Mouse (Mus musculus) heart, embryonic 16.5 days (tissue): ENCODE data around the gene Carmil1. TPM values are rescaled to one million over a fixed set of nuclear protein-coding genes. Genes with fewer than 3 reads are reported as not detected.

Source experiments
- ATAC-seq: fragments of 200-750 bp; cut with Nextera tagmentation; replicated peaks from 2 replicates; pipeline ENCODE4 v1.8.0; 2017; ENCODE audit warnings: moderate number of reproducible peaks; ENCODE audit not compliant: insufficient read depth, low FRiP score; ENCODE audit errors: extremely low read depth
- H3K27ac ChIP-seq: fragments of 300-500 bp; sonication (generic); 2 replicates; pipeline ENCODE4 v1.5.1; 2014; ENCODE audit warnings: mild to moderate bottlenecking, low read length, control low read depth, moderate library complexity
- H3K27me3 ChIP-seq: fragments of 300-500 bp; sonication (generic); 2 replicates; pipeline ENCODE4 v1.6.1; 2014; ENCODE audit warnings: low read length, mixed read lengths; ENCODE audit not compliant: control insufficient read depth, insufficient read depth
- H3K36me3 ChIP-seq: fragments of 300-500 bp; sonication (generic); 2 replicates; pipeline ENCODE4 v1.6.1; 2014; ENCODE audit not compliant: control insufficient read depth, insufficient read depth
- H3K4me1 ChIP-seq: fragments of 300-500 bp; sonication (generic); 2 replicates; pipeline ENCODE4 v1.6.1; 2014; ENCODE audit warnings: low read length, mixed read lengths; ENCODE audit not compliant: control insufficient read depth, insufficient read depth
- H3K4me2 ChIP-seq: fragments of 300-500 bp; sonication (generic); 2 replicates; pipeline ENCODE4 v1.6.1; 2014; ENCODE audit warnings: low read depth, mild to moderate bottlenecking, control low read depth, low read length
- H3K4me3 ChIP-seq: fragments of 300-500 bp; sonication (generic); 2 replicates; pipeline ENCODE4 v1.5.1; 2014; ENCODE audit warnings: mild to moderate bottlenecking, control low read depth, low read length
- H3K9ac ChIP-seq: fragments of 300-500 bp; sonication (generic); 2 replicates; pipeline ENCODE4 v1.6.1; 2014; ENCODE audit warnings: low read length, control low read depth
- H3K9me3 ChIP-seq: fragments of 300-500 bp; sonication (generic); replicated peaks from 2 replicates; pipeline ENCODE4 v1.6.1; 2016; ENCODE audit warnings: low read length; ENCODE audit not compliant: control insufficient read depth
- WGBS: fragments of 180-500 bp; shearing (Covaris S2); extraction: QIAGEN DNeasy Blood & Tissue Kit; methylation state at CpG from one replicate; pipeline ENCODE4 v1.1.7; 2014; 5-methylcytosine and 5-hydroxymethylcytosine counted together
- polyA plus RNA-seq: library from polyadenylated mRNA; unstranded; fragments of >200 nt; fragmentation: Nextera tagmentation; extraction: Ambion mirVana; gene quantifications from 2 replicates; pipeline ENCODE4 v1.2.1, GENCODE M21; 2015

The Carmil1 gene
- polyA plus RNA-seq, 1 experiment from 2014 or later = 8.4 TPM

DNA sequence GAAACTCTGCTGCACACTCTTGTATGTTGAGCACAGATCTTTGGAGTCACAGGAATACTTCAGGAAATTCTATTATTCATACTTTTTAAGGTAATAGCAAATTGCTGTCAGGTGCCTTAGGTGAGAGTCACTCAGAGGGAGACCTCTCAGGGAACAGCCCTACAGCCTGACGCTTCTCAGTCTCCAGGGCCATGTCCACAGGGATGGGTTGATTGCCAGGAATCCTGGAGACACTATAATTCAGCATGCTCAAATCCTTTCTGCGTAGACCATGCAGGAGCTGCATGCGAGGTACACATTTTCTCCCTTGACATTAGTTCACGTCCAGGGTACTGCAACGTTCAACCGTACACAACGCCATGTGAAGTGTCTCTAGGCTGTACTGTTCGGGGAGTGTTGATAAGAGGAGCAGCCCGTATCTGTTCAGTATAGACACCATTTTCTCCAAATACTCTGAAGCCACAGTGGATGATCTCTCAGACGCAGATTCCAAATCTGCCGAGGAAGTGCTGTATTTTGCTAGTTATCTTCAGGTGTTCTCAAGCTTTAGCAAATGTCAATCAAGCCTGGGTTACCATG, 180.0 kb downstream of the Carmil1 start:
- Histone ChIP-seq H3K4me1 (peaks cover 10% of the 10 kb centered on the region), H3K9me3 (no peaks in the 10 kb centered on the region), H3K4me3 (no peak overlapping the region), H3K36me3 (no peaks in the 10 kb centered on the region), H3K4me2 (no peak overlapping the region), H3K9ac (no peak overlapping the region), H3K27ac (no peak overlapping the region), H3K27me3 (peaks cover 4% of the 10 kb centered on the region; the same call in 1 of the 2 replicates)
- WGBS = 68% methylated on average over 11 of the region's 11 CpGs
- no peak for ATAC-seq

DNA sequence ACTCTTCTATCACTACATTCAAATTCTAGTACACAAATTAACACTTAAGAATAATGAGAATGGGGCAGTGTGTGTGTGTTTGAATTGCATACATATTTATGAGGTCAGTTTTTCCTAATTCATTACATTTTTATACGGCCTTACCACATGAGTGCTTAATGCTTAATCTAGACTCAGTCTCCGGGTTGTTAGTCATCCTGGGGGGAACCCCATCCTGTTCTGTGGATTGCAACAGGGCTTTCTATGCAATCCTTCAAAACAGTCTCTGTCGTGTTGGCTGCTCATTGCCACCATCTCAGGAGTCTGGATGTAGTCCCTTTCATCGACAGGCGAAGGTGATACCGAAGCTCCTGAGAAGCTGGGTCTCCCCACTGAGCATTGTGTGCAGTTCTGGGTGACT, 184.0 kb downstream of the Carmil1 start:
- H3K36me3 ChIP-seq = no peaks in the 10 kb centered on the region
- H3K9me3 ChIP-seq = no peaks in the 10 kb centered on the region
- 79% methylated on average over 6 of the region's 6 CpGs for WGBS
- peaks cover 4% of the 10 kb centered on the region; the same call in 1 of the 2 replicates for H3K4me1 ChIP-seq
- ATAC-seq = no peak
- H3K27ac ChIP-seq = no peak overlapping the region
- H3K4me2 ChIP-seq = no peak overlapping the region
- no peak overlapping the region for H3K4me3 ChIP-seq
- H3K27me3 ChIP-seq = peaks cover 4% of the 10 kb centered on the region; the same call in 1 of the 2 replicates
- no peak overlapping the region for H3K9ac ChIP-seq

DNA sequence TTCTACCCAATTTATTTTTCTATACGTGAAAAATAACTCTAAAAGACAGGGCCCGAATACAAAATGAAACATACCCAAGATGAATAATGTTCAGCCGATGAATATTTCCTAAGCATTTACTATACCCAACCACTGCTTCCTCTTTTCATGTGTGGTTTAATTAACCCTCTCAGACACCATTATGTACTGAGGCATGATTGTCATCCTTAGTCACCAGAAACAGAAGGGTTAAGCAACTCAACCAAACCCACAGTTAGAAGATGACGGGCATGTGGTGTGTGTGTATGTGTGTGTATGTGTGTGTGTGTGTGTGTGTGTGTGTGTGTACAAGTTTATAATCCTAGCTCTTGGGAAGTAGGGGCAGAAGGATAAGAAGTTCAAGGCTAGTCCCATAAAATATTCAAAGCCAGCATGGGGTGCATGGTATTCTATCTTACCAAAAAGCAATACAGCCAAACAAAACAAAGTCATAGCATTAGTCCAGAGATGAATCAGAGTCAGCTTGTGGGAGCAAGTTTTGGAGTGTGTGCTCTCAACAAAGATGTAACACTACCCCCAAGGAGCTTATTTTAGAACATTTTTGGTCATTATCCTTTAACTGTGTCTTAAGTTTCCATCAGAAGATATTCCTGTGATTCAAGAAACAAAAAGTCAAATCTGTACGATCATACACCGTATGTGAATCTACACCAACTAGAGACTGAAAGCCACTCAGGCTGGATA, 185.6 kb downstream of the Carmil1 start:
- WGBS = 88% methylated on average over 6 of the region's 6 CpGs
- H3K36me3 ChIP-seq = no peaks in the 10 kb centered on the region
- no peak overlapping the region for H3K27ac ChIP-seq
- no peaks in the 10 kb centered on the region for H3K9me3 ChIP-seq
- no peak overlapping the region for H3K9ac ChIP-seq
- ATAC-seq = no peak
- no peak overlapping the region for H3K4me2 ChIP-seq
- H3K4me3 ChIP-seq = no peak overlapping the region
- H3K27me3 ChIP-seq = peaks cover 4% of the 10 kb centered on the region; the same call in 1 of the 2 replicates
- H3K4me1 ChIP-seq = no peaks in the 10 kb centered on the region

DNA sequence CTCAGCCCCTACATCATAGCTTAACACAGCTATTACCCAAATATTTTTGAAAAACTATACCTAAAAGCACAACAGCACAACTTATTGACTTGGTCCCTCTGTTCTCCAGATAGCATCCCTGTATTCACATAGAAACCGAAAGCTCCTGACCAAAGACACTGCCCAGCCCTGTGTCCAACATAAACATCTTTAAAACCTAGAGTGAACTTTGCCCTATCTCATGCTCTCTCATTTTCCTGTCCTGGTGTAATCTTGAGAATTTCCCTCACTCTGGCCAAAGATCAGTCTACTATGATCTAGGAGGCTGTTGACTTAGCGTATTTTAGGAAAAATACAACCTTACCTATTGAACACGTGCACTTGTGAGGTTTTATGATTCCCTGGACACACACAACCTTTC, 187.5 kb downstream of the Carmil1 start:
- no peak for ATAC-seq
- H3K4me1 ChIP-seq = no peaks in the 10 kb centered on the region
- no peak overlapping the region for H3K27ac ChIP-seq
- no peaks in the 10 kb centered on the region for H3K9me3 ChIP-seq
- no peak overlapping the region for H3K4me2 ChIP-seq
- H3K4me3 ChIP-seq = no peak overlapping the region
- no peaks in the 10 kb centered on the region for H3K36me3 ChIP-seq
- WGBS = 84% methylated on average over 3 of the region's 3 CpGs
- H3K27me3 ChIP-seq = no peaks in the 10 kb centered on the region
- no peak overlapping the region for H3K9ac ChIP-seq

DNA sequence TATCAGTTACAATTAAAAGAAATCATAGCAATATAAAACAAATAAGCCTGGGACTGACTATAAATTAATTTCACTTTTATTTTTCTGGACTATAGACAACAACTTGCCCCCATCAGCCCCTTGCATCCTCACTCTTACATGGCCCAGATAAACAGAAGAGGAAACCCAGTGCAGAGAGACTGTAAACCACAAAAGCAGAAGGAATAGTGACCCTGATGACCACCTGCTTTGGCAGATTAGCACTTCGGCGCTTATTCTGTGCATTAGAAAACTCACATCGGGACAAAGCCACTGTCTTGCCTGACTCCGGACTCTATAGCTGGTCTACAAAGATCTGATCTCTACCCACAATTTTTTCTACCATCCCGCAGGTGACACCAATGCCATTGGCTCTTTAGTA, 188.5 kb downstream of the Carmil1 start:
- Histone ChIP-seq H3K9ac (no peak overlapping the region), H3K9me3 (no peaks in the 10 kb centered on the region), H3K4me2 (no peak overlapping the region), H3K27ac (no peak overlapping the region), H3K4me1 (no peaks in the 10 kb centered on the region), H3K4me3 (no peak overlapping the region), H3K36me3 (no peaks in the 10 kb centered on the region), H3K27me3 (no peaks in the 10 kb centered on the region)
- no peak for ATAC-seq
- 75% methylated on average over 5 of the region's 5 CpGs for WGBS

DNA sequence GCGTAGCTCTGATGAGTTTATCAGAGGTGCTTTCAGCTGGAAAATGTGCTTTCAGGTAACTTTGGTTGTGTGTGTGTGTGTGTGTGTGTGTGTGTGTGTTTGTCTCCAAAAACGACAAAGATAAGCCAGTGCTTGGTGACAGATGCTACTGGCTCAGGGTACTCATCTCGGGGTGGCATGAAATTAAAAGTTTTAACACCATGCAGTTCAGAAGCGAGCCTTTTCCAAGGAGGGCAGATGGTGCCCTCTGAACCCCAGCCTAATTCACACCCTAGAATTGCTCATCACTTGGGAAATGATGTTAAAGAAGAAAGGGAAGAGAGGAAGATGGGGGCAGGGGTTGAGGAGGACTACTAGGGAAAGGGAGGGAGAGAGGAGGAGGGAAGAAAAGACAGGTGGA, 198.4 kb downstream of the Carmil1 start:
- Histone ChIP-seq H3K9me3 (no peaks in the 10 kb centered on the region), H3K4me1 (no peaks in the 10 kb centered on the region), H3K9ac (no peak overlapping the region), H3K4me3 (no peak overlapping the region), H3K36me3 (no peaks in the 10 kb centered on the region), H3K4me2 (no peak overlapping the region), H3K27ac (no peak overlapping the region), H3K27me3 (no peaks in the 10 kb centered on the region)
- ATAC-seq = no peak
- WGBS = 79% methylated on average over 4 of the region's 4 CpGs

DNA sequence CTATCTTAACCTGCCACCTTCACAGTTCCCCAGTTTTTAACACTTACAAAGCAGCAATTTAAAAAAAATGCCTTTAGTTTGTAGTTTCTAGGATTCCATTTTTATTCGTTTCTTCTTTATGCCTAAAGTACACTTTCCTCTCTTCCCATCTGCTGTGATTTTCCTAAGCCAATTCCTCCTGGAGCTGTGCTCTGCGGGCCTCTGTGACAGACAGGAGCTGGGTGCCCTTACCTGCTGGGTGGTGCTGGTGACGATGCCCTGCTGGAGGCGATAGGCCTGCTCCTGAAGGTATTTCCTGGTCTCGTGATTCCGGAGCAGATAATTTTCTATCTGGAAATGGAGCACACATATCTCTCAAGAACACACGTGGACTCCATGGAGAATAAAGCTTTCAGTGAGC, 198.9 kb downstream of the Carmil1 start:
- Histone ChIP-seq H3K4me1 (no peaks in the 10 kb centered on the region), H3K36me3 (no peaks in the 10 kb centered on the region), H3K4me3 (no peak overlapping the region), H3K27ac (no peak overlapping the region), H3K9ac (no peak overlapping the region), H3K27me3 (no peaks in the 10 kb centered on the region), H3K4me2 (no peak overlapping the region), H3K9me3 (no peaks in the 10 kb centered on the region)
- no peak for ATAC-seq
- 75% methylated on average over 7 of the region's 7 CpGs for WGBS

DNA sequence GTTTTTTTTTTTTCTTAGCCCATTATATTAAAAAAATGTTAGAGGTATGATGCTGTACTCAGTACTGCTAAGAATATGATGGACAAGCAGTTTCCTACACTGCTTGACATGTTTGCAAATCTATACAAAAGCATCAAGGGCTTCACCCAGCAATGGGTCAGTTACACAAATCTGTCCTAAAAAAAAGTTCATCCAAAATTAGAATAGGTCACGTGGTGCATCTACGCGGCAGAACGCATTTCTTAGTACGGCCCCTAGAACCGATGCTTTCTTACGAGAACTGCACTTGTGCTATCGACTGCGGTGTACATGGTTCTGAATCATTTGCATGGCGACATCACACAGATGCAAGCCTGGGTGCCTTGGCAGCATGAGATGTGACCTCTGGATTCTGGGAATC, 208.0 kb downstream of the Carmil1 start:
- no peaks in the 10 kb centered on the region for H3K27me3 ChIP-seq
- no peaks in the 10 kb centered on the region for H3K36me3 ChIP-seq
- no peak overlapping the region for H3K4me2 ChIP-seq
- no peak for ATAC-seq
- H3K27ac ChIP-seq = no peak overlapping the region
- no peak overlapping the region for H3K4me3 ChIP-seq
- no peaks in the 10 kb centered on the region for H3K4me1 ChIP-seq
- H3K9ac ChIP-seq = no peak overlapping the region
- 90% methylated on average over 10 of the region's 10 CpGs for WGBS
- H3K9me3 ChIP-seq = no peaks in the 10 kb centered on the region

DNA sequence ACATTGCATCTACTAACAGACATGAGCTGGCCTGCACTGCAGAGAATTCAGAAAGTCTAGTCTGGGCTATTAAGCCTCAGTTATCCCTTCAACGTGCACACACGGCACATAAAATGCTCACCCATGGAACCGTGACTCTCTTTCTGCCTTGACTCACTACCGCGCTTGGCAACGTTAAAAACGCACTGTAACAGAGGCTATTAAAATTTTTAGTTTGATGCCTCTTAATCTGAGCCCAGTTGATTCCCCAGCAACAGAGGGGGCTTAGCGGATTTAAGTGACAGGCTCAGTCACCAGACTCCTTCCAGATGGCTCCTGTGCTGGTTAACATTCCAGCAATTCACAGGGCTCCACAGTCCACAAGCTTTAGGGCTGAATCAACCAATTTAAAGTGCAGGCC, 213.0 kb downstream of the Carmil1 start:
- H3K27me3 ChIP-seq = no peaks in the 10 kb centered on the region
- no peak overlapping the region for H3K9ac ChIP-seq
- no peak overlapping the region for H3K4me2 ChIP-seq
- H3K4me1 ChIP-seq = no peaks in the 10 kb centered on the region
- no peaks in the 10 kb centered on the region for H3K36me3 ChIP-seq
- no peak overlapping the region for H3K4me3 ChIP-seq
- no peaks in the 10 kb centered on the region for H3K9me3 ChIP-seq
- WGBS = 83% methylated on average over 8 of the region's 8 CpGs
- no peak for ATAC-seq
- H3K27ac ChIP-seq = no peak overlapping the region
